Mouse (Mus musculus) lung, adult 18-20 months (tissue): ENCODE measurements around the gene Sugp2.

Source experiments
- DNase-seq, 2 experiments: peaks; one replicate each; pipeline ENCODE4 v3.0.0; 2022; ENCODE audit warnings: mixed read lengths in 2 of 2

Sugp2 gene

DNA sequence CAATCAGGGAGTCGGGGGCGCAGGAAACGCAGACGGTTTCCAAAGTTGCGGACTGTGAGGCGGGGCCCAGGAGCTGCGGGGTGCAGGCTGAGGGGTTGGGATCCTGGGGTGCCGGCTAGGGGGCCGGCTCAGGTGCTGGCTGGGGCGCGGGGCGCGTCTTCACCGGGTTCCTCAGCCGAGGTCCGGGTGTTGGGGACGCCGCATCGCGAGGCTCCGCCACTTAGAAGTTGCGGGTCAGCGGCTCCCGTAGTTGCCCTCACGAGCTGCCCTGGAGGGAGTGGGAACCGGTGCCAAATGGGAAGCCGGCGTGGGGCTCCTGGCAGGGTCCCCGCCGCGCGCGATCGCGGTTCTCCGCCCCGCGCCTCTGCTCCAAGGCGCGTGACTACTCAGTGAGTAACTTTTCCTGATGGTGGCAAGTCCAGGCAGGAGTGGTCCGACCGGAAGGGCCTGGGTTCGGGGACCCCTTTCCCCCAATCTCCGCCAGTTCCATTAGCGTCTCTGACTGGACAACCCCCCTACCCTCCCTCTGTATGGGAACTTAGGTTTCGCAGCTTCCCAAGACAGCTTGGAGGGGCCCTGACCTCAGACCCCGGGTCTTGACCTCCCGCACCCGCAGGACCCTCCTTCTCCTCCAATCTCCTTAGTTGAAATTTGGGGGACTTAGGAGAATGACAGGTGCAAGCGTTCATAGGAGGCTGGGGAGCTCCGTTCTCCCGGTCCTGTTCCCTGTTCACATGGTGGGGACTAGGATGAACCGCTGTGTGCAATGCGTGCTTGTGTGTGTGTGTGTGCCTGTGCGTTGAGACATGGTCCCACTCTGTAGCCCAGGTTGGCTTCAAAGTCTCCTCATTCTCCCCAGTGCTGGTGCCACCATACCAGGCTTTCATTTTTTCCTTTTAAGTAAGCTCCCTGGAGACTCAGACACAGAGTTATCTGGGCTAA lies 49.4 kb downstream of the Sugp2 start:
- peak in 1 of 2 experiments; percentile 30 for DNase-seq

DNA sequence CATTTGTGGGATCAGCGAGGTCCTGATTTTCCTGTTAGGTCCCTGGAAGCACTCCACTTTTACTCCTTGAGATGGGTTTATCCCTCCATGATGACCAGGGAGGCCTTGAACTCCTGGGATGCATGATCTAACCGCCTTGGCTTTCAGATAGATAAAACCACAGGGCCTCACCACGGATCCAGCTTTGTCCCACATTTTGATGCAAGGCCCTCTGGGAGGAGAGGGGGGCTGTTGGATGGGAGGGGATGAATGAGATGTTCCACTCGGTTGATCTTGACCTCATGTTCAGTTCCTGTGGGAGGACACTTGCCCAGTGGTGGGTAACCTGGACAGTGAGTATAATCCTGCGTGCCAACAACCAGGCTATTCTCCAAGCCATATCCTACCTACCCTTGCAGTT lies 50.4 kb downstream of the Sugp2 start:
- no peak for DNase-seq

DNA sequence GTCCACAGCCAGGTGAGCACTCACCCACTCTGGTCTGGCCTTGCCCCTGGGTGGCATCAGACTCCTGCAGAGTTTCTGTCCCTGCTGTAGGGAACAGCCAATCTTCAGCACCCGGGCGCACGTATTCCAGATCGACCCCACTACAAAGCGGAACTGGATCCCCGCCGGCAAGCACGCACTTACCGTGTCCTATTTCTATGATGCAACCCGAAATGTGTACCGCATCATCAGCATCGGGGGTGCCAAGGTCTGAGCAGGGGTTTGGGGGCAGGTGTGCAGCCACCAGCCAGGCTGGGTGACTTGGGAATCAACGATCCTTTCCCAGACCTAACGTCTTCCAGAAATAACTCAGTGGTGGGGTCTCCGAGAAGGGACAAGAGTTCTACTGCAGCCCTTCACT lies 51.3 kb downstream of the Sugp2 start:
- no peak for DNase-seq

DNA sequence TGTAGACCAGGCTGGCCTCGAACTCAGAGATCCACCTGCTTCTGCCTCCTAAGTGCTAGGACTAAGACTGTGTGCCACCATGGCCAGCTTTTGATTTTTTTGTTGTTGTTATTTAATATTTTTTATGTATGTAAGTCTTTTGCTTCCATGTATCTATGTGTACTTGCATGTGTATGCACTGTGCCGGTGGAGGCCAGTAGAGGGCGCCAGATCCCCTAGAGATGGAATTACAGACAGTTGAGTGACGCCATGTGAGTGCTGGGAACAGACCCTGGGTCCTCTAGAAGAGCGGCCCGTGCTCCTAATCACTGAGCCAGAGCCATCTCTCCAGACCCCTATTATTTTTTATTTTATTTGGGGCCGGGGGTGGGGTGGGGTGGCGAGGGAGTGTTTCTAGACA lies 52.7 kb downstream of the Sugp2 start:
- DNase-seq: no peak

DNA sequence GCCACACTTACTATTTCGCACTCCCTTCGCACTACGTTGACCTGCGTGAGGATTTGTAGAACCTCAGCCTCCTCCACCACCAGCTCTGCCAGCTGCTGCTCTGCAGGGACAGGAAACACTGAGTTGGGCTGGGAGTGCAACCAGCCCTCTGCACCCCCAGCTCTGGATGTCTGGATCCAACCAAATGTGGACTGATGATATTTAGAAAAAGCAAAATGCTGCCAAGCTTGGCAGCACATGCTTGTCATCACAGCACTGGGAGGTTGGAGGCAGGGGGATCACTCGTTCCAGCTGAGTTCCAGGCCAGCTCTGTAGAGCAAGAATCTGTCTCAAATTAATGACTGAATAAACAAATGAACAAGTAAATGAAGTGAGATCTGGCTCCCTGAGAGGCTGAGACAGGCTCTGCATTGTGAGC lies 60.0 kb downstream of the Sugp2 start:
- DNase-seq: peak; percentile 52 to 53

DNA sequence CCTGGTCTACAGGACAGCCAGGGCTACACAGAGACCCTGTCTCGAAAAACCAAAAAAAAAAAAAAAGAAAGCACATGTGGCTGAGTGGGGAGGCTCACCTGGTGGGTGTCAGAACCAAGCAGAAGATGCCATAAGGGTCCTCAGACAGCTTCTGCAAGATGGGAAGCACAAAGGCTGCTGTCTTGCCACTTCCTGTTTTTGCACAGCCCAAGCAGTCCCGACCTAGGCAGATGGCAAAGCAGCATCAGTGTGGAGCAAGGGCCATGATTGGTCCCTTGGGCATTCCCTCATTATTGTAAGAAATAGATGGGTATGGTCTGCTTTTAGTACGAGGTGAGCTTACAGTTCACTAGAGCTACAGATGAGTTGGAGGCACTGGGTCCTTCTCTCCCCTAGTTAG lies 66.9 kb downstream of the Sugp2 start:
- DNase-seq: no peak

DNA sequence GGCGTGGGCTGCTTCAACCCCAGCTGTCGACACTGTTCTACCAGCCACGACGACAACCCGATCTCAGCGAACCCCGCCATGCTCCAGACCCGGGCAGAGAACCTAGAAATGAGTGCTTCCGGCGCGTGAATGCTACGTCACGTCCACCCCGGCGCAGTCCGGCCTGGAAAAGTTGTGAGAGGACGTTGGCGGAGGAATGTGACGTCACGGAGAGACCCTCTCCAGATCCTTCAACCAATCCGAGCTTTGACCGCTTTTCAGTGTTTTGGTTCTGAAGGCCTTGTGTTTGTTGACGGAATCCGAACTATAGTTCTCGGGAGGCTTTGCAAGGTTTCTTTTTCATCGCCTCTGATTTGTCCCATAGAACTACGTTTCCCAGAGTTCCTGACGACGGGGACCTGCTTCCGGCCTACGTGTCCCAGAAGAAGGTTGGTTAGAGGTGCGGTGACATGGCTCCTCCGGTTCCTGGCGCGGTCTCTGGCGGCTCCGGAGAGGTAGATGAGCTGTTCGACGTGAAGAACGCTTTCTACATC lies 68.4 kb downstream of the Sugp2 start, which contains the start of the genes Ddx49 and Cope:
Gene Ddx49 (minus strand): TSS at position 132 of the 533 bp plus-strand sequence.
Gene Cope (plus strand): TSS at position 161 of the 533 bp plus-strand sequence.
- DNase-seq: peak; percentile 93 to 94

DNA sequence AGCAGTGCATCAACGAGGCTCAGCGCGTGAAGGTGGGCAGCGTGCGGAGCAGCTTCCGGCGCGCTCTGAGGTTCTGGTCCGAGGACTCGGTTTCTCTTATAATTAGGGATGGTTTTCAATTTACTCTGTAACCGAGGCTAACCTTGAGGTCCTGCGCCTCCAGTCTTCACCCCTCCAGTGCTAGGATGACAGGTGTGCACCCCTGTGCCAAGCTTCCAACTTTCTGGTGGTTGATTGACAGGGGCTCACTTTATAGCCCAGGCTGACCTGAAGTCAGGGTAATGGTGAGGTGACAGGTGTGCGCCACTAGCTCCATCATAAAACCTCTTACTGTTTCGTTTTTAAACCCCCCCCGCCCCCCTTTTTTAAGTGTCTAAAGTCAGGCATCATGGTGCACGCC lies 68.9 kb downstream of the Sugp2 start:
- DNase-seq: no peak

DNA sequence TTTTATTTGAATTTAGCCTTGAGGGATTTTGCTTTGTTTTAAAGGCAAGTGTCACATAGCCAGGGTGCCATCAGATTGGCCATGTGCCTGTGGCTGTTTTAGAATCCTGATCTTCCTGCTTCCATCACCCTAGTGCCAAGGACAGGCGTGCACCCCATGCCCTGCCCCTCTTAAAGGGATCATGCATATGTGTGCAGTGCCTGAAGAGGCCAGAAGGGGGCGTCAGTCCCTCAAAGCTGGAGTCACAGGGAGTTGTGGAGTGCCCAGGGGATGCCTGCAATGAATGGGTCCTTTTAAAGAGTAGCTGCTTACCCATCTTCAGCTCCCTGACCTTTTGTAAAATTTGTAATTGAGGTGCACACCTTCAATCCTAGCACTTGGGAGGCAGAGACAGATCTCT lies 75.3 kb downstream of the Sugp2 start:
- DNase-seq: no peak

DNA sequence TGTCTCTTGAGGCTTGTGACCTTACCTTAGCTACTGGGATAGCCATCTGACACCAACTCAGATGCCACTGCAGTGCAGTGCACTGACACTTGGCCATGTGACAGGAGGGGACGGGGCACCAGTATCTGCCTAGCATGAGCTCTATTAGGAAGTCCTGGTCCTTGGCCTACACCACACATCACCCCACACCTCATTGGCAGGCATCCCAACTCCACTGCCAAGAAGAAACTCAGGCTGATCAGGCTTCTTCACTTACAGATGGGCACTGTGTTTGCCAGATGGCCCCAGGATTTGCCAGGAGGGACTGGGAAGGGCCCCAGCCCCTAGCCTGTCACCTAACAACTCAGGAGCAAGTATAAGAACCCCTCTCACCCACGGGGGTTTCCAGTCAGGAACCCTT lies 79.4 kb downstream of the Sugp2 start:
- DNase-seq: no peak

DNA sequence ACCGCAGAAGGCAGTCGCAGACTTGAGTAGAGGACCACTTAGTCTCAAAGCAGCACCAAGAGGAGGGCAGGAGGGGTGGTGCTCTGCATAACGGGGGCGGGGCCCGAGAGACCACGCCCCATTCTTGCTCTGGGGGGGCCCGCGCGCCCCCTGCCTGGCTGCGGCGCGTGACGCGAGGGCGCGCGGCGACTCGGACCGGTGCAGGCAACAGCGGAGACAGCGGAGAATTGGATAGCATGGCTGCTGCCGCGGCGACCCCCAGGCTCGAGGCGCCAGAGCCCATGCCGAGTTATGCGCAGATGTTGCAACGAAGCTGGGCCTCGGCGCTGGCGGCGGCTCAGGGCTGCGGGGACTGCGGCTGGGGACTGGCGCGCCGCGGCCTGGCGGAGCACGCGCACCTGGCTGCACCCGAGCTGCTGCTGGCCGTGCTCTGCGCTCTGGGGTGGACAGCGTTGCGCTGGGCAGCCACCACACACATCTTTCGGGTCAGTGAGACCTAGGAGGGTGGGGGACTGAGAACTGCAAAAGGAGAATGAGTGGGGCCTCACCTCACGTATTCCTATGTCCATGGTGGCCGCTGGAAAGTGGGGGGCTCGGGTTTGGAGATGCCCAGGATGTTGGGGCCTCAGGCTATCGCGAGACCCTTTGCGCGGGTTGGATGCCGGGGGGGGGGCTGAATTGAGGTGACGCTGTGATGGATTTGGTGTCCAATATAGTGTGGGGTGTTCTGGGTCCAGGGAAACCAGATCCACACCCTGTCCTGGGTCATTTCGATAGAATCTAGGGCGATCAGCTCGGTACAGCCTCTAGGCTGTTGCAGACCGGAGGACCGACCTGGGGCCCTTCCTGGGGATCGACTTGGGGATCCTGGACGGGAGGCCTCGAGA lies 81.8 kb downstream of the Sugp2 start, which contains the start of gene Cers1:
Gene Cers1 (plus strand): TSS at position 152 of the 887 bp plus-strand sequence.
- DNase-seq: peak; percentile 38 to 40

DNA sequence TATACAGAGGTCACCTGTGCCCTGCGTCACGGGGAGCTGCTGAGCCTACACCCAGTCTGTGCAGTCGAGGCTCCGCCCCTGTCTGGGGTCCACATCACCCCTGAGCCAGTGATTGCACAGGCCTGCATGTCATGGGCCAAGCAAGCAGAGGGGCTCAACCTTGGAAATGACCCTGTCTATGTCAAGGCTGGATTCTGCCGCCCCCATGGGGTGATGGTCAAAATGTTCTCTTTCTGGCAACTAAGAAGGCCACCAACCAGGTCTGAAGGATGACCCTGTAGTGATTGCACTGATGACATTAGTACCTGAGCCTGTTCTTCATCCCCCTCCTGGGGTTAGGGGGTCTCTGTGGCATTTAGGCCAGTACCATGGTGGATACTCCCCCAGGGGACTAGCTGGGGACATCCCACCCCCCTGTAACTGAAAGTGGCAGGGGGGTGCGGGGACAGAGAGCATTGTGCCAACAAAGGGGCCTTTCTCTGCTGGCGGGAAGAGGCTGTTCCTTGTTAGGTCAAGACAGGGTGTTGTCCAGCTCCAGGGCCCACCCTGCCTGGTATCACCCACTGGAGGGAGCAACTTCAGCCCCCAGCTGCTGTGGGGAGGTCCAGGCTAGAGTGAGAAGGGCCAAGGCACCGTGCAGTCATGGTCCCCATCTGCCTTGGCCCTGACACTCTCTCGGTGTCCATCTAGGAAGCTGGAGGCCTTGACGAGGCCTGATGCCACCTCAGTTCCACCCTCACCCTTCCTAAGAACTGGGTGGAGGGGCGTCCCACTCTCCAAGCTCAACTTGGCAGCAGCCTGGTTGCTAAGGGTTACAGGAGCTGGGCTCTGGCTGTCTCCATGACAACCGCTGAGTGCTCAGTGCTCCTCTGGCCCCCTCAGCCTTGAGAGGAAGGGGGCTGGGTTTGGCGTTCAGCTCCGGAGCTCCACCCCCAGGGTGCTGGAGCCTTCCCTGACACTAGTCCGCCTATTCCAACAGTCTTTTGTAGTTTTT lies 82.8 kb downstream of the Sugp2 start:
- DNase-seq: no peak

DNA sequence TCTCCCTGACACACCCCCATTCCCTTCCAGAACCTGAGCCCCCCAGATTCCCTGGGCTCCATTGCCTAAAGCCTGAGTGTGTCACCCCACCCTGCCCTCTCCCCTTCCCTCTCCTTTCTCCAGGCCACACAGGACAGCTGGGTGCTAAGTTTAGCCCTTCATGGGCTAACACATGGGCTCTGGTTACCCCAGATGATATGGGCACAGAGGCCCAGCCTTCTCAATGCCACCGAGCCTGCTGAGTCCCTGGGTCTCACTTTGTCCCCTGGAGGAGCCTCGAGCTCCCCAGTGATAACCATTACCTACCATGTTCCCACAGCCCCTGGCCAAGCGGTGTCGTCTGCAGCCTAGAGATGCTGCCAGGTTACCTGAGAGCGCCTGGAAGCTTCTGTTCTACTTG lies 83.8 kb downstream of the Sugp2 start:
- no peak for DNase-seq

DNA sequence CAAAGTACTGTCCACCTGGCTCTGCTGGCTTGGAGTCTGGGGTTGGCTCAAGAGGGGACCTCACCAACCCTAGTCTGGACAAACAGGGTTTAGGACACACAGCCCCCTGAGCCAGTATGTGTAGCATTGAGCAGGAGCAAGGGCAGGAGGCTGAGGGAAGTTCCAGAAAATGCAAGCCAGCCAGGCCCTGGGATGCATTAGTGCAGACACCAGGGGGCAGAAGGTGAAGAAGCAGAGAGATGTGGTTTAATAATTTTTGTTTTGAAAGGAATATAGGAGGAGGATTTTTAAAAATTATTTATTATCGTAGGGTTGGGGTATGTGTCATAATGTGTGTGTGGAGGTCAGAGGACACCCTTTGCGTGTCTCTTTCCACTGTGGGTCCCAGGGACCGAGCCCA lies 89.7 kb downstream of the Sugp2 start:
- no peak for DNase-seq

DNA sequence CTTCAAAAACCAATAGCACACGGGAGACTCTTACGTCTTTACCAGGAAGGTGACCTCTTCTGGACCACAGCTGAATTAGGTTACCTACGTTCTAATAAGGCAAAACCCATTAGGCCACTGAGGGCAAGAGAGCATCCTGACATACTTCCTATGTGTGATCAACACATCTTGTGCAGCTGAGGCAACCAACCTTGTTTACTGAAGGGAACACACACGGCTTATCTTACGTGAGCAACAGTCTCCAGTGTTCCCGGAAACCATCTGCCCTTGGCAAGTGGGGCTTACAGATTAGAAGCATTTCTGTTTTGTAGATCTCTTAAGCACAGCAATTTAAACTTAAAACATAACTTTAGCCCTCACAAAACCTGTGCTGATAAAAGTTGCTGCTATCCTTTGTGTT lies 93.5 kb downstream of the Sugp2 start:
- DNase-seq: no peak

DNA sequence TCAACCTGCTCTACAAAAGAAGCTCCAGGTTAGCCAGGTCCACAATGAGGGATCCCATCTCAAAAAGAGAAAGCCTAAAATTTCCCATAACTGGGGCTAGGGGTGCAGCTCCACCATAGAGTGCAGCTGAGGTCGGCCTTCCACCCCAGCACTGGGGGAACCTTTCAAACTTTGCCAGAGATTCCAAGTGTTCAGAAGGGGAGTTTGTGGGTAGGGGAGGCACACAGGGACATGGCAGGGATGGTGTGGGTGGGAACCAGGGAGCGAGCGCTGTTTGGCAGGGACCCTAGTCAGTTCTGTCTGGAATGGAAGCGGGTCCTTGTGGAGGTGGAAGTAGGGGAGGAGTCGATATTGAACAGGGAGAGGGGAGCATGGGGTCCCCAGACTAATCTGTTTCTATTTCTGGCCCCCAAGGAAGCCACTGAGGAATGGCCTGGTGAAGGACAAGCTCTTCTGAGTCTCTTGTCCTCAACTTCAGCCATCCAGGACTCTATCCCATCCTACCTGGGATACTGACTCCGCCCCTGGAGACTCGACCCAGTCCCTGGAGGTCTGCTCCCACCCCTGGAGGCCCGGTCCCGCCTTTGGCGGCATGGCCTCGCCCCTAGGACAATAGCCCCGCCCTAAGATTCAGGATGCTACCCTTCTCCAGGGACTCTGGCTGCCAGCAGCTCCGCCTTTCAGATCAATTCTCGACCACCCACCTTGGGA lies 95.3 kb downstream of the Sugp2 start, which contains the start of gene Gdf1:
Gene Gdf1 (plus strand): TSS at position 694 of the 711 bp plus-strand sequence.
- DNase-seq: no peak
